Comparison of ENCODE assay signal across 8 mouse cellular contexts in genomic region chr17:49756862-49757261, GRCm38 (mm10).
DNase-seq lines count a peak whose midpoint lies in the region; ATAC-seq lines count a peak whose summit lies in the region.

No protein-coding gene starts in this region.

- no peak overlapping the region for H3K4me3 ChIP-seq in forebrain, embryonic 16.5 days (replicated peaks; ENCODE audit: low read length)
- H3K4me3 ChIP-seq in forebrain, embryonic 15.5 days: no peak overlapping the region
- H3K4me3 ChIP-seq in heart, embryonic 13.5 days: no peak overlapping the region

- no peak overlapping the region for H3K27ac ChIP-seq in forebrain, embryonic 16.5 days (ENCODE audit: low read length)
- no peak overlapping the region for H3K27ac ChIP-seq in forebrain, embryonic 15.5 days (replicated peaks)
- 0 out of 2 replicates have a peak overlapping the region, but pooled peaks have one; percentile 28 for H3K27ac ChIP-seq in heart, embryonic 13.5 days (replicated peaks)

- peak; percentile 41 for DNase-seq in left cerebral cortex, postnatal 4 days
- no peak for DNase-seq in left cerebral cortex, adult 11 months (ENCODE audit: low spot score)
- peak; percentile 41 for DNase-seq in ovary, postnatal 14 days (ENCODE audit: low spot score)
- DNase-seq in embryo, embryonic 10 days (ENCODE audit: low spot score): no peak
- no peak for DNase-seq in layer of hippocampus, adult 8-10 months (ENCODE audit: low spot score in 2 of 2)

- peak; percentile 49 for ATAC-seq in forebrain, embryonic 16.5 days
- ATAC-seq in forebrain, embryonic 15.5 days (replicated peaks): no peak
- 0 out of 2 replicates have a peak, but pooled peaks have one; percentile 29 for ATAC-seq in heart, embryonic 13.5 days (ENCODE audit: extremely low read depth, insufficient number of reproducible peaks, low FRiP score, low TSS enrichment)

- no peaks in the 10 kb centered on the region for H3K36me3 ChIP-seq in forebrain, embryonic 16.5 days (ENCODE audit: control insufficient read depth, insufficient read depth)
- H3K36me3 ChIP-seq in forebrain, embryonic 15.5 days: no peaks in the 10 kb centered on the region
- H3K36me3 ChIP-seq in heart, embryonic 13.5 days: 0 out of 2 replicates have a peak, but pooled peaks cover 5% of the 10 kb centered on the region

- no peaks in the 10 kb centered on the region for H3K4me1 ChIP-seq in forebrain, embryonic 16.5 days (replicated peaks; ENCODE audit: control insufficient read depth, insufficient read depth, low read length)
- 0 out of 2 replicates have a peak, but pooled peaks cover 7% of the 10 kb centered on the region for H3K4me1 ChIP-seq in forebrain, embryonic 15.5 days
- peaks cover 12% of the 10 kb centered on the region; the same call in 1 of the 2 replicates for H3K4me1 ChIP-seq in heart, embryonic 13.5 days

- no peaks in the 10 kb centered on the region for H3K27me3 ChIP-seq in forebrain, embryonic 16.5 days (replicated peaks; ENCODE audit: control insufficient read depth, insufficient read depth, low read length)
- no peaks in the 10 kb centered on the region for H3K27me3 ChIP-seq in forebrain, embryonic 15.5 days
- H3K27me3 ChIP-seq in heart, embryonic 13.5 days (replicated peaks): no peaks in the 10 kb centered on the region

- H3K9me3 ChIP-seq in forebrain, embryonic 16.5 days (ENCODE audit: control insufficient read depth, low read length): no peaks in the 10 kb centered on the region
- no peaks in the 10 kb centered on the region; the same call in 1 of the 2 replicates for H3K9me3 ChIP-seq in forebrain, embryonic 15.5 days
- H3K9me3 ChIP-seq in heart, embryonic 13.5 days: no peaks in the 10 kb centered on the region

- no peak overlapping the region for H3K9ac ChIP-seq in forebrain, embryonic 16.5 days (replicated peaks; ENCODE audit: low read depth, low read length)
- H3K9ac ChIP-seq in forebrain, embryonic 15.5 days (replicated peaks): no peak overlapping the region
- no peak overlapping the region for H3K9ac ChIP-seq in heart, embryonic 13.5 days

- 83% methylated on average over 19 of the region's 19 CpGs for WGBS in forebrain, embryonic 16.5 days
- 82% methylated on average over 19 of the region's 19 CpGs for WGBS in forebrain, embryonic 15.5 days
- WGBS in heart, embryonic 13.5 days: 69% methylated on average over 19 of the region's 19 CpGs

- intact Hi-C loops in left cerebral cortex, postnatal 4 days (cut with DNase I): no loop called here

- no peak overlapping the region for H3K4me2 ChIP-seq in forebrain, embryonic 16.5 days (ENCODE audit: low read length)
- H3K4me2 ChIP-seq in forebrain, embryonic 15.5 days (replicated peaks): no peak overlapping the region
- no peak overlapping the region for H3K4me2 ChIP-seq in heart, embryonic 13.5 days

Comparison
In these comparisons a context has a peak if more than half of its experiments do, and no peak if none do; other contexts are left out.
1. DNase-seq: peak in left cerebral cortex, postnatal 4 days (single experiment) and ovary, postnatal 14 days (single experiment); none in left cerebral cortex, adult 11 months (single experiment), embryo, embryonic 10 days (single experiment) and layer of hippocampus, adult 8-10 months (0 of 2).